Mouse (Mus musculus) gastrocnemius, adult 8-10 months (tissue): ENCODE data around the gene Oit3. TPM values are rescaled to one million over a fixed set of nuclear protein-coding genes. Genes with fewer than 3 reads are reported as not detected.
A peak's percentile ranks its signal among the peaks of the same experiment; 100 is the strongest.

Experiments
- DNase-seq, 2 experiments: peaks; one replicate each; pipeline ENCODE4 v3.0.0; 2022; ENCODE audit warnings: low spot score in 2 of 2
- total RNA-seq, 4 experiments: library from RNA; stranded (reverse); gene quantifications; 2 replicates each; pipeline ENCODE4 v1.2.4; 2022

Gene Oit3
- total RNA-seq: not detected

DNA sequence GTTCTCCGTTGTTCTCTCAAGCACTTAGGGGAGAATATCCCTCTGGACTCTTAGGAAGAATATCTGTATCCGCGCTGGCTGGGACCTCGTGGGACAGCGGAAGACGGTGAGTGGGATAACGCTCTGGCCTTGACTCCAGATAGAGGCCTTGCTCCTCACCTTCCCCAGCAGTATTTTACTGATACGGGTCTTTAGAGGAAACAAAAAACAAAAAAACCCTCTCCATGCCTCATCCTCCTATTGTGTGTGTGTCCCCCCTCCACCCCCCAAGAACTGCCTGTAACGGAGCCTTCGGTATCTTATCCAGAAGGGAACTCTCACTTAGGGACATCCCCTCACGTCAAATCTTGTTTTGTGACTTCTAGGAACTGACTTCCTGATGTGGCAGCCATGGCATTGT lies at the start of gene Oit3:
TSS of gene Oit3 (minus strand) at position 44 of the 400 bp plus-strand sequence.
- no peak for DNase-seq

DNA sequence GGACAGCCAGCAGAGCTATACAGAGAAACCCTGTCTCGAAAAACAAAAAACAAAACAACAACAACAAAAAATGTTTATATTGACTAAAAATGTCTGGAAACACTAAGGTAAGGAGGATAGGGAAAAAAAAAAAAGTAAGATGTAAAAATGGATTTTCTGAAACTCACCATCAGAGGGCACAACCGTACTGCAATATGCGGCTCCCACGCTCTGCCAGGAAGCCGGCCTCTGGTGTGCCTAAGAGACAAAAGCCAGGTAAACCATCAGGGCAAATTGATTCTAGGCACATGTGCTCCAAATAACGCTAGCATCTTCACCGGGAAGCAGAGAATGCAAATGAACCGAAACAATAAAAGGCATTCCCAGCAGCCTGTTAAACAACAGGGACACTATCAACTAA lies 49.3 kb upstream of the Oit3 start:
- DNase-seq: no peak

DNA sequence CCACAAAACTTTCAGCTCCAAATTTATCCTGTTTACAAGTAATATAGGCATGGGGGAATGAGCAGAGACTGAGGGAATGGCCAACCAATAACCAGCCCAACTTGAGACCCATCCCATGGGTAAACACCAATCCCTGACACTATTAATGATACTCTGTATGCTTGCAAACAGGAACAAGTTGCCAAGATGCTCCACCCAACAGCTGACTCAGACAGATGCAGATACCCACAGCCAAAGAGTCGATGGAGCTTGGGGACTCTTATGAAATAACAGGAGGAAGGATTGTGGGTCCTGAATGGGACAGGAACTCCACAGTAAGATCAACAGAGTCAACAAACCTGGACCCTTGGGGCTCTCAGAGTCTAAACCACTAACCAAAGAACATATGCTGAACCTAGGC lies 47.8 kb upstream of the Oit3 start:
- peak; percentile 21 to 58 for DNase-seq

DNA sequence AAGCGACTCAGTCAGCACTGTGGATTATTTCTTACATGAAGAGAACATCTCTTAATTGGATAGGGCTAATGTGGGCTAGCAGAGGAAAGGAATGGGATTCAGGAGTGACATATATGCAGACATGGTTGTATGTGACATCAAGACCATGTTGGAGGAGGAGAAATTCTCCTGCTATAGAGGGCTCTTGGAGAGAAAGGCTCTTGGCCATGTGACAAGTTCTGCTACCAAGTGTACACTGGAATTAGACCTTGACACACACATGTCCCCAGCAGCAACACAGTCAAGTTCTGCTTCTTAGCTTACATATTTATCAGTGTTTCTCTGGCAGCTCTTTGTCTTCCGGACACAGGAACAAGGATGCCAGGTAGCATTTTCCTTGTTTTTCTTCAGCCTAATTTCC lies 45.8 kb upstream of the Oit3 start:
- DNase-seq: no peak

DNA sequence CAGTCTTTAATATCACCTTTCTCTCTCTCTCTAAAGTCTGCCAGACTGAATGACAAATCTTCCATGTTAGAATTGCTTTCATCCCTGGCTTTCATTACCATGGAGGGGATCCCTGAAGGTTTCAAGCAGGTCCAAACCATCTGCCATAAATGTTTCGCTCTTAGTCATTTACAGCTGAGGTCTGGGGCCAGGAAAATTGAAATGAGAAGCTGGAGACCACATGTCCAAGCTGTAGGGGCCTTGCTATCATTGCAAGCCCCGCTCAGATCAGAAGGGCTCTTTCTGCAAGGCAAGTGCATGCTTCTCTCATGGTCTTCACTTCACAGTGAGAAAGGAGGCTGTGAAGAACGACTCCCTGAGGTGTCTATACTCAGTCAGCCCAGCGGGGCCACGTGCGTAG lies 42.7 kb upstream of the Oit3 start:
- no peak for DNase-seq

DNA sequence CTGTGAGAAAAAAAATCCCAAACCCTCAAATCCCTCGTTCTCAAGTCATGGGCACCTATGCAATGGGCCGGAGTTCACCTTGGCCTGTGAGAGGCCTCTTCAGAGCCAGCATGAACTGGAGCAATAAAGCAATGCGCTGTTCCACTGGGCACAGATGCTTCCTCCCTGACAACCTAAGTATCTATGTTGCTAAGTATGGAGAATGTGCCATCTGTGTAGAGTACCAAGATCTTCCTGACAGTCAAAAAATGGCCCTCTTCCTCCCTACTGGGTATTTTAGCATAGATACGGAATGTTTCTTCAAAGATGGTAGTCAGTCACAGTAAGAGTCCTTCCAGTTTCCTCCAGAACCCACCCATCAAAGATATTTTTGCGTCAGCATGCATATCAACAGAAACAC lies 39.8 kb upstream of the Oit3 start:
- DNase-seq: no peak

DNA sequence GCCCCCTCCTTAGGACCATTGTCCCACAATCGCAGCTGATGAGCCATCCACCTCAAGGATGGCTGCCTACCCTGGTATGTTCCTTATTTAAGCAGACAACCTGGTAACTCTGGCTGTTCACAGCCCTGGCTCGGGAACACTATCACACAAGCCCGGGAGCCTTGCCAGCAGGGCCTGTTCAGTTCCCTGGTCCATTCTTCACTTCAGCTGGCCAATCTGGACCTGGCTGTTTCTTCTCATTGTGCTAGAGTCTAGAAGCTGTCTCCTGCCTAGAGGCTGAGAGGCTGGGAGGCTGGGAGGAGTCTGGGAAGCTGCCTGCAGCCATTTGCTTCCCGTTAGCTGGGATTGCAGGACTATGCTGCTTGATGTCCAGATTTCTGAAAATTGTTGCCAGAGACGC lies 28.9 kb upstream of the Oit3 start:
- peak; percentile 28 to 52 for DNase-seq

DNA sequence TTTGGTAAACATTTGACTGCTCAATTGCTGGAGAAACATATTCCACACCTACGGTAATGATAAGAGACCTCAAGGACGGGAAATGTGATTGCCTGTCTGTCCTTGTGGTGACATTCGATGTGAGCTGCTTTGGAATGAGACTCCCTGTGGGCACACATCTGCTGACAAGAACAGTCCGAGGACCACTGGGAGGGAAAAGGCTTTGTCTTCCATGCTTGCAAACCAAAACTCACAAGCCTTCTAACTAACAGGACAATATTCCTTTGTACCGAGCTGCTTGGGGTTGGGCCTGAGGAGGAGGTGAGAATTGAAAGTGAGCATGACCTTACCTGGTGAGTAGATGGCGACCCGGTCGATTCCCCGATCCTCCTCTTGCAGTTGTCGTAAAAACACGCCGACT lies 25.7 kb upstream of the Oit3 start:
- DNase-seq: no peak

DNA sequence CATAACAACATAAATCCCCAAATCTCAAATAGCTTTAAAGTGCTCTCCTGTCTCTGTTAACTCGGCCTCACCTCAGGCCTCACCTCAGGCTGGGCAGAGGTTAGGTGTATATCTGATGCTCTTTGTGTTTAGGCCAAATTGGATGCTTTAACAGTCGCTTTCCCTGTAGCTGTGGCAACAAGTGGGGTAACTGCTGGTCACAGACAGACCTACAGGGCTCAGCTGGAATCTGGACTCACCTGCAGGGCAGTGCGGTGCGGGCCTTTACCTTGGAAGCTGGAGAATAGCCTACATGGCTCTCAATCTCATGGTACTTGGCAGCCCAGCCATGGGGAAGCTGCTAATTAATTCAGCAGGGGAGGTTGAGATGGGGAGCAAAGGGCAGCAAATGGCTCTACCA lies 25.0 kb upstream of the Oit3 start:
- DNase-seq: no peak

DNA sequence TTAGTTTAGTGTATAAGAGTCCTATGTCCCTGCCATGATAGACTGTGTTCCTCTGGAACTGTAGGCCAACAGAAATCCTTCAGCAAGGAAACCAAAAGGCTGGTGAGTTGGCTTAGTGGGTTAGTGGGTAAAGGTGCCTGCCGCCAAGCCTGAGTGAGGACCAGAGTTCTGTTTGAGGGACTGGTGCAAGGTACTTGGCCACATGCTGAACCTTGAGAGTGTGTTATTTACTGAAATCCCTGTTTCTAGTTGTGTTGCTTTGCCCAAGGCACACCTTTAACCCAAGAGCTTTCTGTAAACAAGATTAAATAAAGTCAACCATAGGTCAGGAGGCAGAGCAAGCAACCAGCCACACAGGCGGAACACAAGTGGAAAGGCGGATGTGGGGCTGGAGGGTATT lies 24.0 kb upstream of the Oit3 start:
- no peak for DNase-seq

DNA sequence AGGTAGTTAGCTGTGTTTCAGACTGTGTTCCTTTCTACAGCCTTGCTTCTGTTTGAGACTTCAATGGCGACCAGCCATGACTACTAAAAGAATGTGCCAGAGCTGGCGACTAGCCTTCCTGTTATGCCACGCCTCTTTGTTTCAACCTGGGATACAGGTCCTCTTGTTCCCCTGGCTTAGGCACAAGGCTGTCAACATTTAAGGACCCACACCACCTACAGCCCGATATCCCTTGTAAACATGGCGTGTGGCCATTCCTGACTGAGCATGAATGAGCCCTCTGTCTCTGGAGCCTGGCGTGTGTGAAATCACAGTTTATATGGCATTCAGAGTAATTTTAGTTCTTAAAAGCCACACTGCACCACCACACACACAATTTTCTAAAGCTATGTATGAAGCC lies 20.7 kb upstream of the Oit3 start:
- no peak for DNase-seq

DNA sequence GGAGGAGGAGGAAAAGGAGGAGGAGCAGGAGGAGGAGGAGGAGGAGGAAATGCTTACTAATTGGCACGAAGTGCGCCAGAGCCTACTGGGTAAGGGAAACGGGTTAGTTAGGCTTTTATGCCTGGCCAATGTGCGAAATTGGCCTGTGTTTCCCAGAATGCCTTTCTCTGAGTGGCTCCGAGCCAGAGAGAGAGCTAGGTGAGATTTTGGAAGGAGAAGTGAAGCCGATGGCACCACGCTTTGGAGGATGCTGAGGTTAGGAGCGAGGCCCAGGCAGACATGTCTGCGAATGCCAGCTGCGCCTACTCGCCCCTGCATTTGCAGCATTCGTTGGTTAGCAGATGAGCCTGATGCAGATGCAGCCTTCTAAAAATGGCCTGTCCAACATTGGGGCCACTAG lies 18.2 kb upstream of the Oit3 start:
- DNase-seq: no peak

DNA sequence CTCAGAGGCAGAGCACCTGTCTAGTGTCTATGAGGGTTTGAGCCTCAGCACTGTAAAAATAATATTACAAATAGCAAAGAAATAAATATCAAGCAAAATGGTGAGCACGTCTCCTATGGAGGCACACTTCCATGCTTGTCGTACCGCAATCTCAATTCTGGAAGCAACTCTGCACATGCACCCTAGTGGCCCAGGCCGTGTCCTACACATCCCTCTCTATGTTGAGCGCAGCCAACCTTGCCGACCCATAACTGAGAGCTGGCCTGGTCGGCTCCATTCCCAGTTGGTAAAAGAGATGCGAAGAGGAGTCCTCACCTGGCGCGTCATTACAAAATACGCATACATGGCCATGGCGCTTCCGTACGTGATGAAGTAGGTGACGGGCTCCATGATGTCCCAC lies 13.1 kb upstream of the Oit3 start:
- no peak for DNase-seq

DNA sequence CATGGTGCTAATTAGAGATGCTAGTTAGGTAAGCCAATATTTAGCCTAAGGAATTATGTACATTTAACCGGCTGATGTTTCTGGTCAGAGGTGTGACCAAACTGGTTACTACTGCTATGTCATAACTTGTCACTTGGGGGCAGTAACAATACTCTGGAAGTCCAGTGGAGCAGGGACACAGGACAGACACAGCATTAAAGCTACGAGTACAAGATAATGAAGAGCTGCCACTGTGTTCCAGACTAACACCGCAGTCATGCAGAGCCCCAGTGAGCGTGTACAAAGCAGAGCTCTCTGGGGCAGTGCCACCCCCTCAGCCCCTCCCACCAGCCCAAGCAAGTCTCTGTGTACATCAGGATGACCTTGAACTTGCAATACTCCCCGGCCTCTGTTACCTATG lies 10.3 kb upstream of the Oit3 start:
- no peak for DNase-seq

DNA sequence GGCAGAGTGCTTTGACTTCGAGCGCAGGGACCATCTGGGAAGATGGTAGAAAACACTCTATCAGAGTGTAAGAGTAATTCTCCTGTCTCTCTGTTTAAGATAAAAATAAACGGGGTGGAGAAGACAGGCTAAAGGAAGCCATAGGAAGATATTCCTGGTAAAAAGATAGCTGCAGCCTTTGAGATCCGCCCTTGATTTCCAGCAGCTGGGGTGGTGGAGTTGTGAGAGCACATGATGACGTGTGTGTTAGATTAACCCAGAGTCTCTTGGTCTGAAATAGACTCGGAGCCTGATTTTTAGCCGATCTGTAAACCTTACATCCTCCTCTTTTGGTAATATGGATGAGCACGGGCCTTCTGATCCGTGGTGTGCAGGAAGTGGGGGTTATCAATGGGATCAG lies 6.0 kb upstream of the Oit3 start:
- DNase-seq: no peak

DNA sequence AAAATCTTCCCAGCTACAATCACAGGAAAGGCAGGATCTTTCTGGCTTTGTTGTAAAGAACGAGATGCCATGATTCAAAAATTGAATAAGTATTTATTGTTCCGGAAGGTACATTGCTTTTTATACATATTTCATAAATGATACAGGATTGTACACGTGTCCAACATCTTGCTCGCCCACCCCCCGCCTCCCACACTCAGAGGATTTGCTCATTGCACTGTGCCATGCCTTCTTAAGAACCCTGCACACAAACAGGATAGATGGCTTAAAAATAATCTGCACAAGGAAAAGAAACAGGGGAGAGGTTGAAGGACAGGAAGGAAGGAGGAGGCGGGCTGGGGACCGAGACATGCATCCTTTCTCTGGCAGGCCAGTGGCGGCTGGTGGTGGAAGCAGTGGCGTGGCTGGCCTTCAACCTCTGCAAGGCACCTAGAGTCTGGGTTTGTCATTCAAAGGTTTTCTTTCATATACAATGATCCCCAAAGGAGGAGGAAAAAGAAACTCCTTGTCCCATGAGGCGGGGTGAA lies 5.4 kb upstream of the Oit3 start:
- DNase-seq: no peak

DNA sequence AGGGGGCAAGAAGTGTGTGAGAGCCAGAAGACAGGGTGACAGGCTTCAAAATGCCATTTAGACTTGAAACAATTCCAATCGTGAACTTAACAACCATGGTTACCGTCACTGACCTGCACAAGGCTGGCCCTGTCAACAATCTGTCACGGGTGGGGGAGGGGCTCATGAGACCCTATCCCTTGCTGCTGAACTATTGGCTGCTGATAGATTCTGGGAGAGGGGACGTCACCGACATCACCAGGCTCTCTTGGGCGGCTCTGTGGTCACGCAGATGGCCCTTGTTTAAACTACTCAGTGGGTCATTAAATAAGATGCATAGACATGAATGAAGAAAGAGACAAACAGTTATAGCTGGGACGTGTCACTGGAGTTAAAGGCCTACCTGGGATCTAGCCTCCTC lies 3.1 kb upstream of the Oit3 start:
- no peak for DNase-seq

DNA sequence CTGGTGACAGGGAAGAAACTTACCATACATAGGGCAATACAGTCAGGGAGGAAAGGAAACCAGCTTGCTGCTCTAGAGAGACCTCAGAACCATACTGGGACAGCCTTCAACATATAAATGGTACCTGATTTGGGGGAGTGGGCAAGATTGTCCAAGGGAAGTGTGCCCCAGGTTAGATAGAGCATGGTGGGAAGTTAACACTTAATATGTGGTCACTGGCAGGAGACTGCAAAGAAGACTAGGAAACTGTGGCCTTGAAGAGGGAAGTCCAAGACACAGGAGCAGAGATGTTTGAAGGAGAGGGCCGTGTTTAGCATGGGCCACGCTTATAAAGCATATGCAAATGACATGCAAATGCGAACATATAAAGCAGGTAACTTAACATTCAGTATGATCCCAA lies 2.5 kb upstream of the Oit3 start:
- DNase-seq: no peak

DNA sequence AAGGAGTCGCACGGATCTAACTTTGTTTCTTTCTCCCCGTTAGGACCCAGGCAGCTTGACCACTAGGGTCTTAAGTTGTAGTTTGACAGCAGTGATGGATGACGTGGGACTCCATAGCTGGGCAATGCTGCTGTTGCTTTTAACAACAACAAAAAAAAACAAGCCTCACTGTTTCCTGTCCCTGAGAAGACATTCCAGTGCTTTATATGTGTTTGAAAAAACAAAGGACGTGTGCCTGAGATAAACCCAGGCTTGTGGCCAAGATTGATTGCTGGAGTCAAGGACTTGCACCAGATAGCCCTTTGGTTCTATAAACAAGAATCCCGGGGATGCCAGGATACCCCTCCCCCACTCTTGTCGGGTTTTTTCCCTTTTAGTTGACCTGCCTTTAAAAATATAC lies 1.6 kb upstream of the Oit3 start:
- DNase-seq: no peak

DNA sequence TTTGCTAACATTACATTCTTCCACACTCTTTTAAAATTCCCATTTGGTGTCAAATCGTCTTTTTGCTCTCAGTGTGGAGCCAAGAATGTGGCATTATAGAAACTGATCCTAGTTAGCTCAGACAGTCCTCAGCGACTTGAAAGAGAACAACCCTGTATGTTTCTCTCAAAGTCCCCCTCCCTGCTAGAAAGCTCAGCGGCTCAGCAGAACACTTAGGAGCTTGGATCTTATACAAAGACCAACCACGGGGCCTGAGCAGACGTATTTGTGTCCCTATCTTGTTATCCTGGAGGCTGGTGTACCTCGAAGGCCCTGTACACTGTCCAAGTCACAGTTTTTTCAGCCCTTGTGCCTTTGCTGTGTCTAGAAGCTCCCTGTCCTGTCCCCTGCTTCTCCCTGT lies 1.4 kb downstream of the Oit3 start:
- no peak for DNase-seq

DNA sequence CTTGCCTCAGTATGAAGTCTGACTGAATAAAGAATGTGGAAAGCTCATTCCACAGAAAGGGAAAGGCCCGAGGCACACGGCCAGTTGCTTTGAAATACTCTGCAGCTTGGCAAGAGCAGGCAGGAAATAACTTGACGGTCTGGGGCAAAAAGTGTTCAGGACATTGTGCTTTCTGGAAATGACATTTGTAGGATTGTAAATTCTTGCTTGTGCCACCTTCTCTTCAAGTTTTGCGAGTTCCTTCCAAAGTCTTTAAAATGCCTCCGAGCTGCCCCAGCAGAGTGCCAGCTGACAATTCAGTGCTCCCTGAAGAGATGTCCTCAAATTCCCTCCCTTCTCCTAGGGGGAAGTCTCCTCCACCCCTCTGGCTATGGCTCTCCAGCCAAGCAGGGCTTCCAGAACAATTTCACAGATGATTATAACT lies 2.1 kb downstream of the Oit3 start:
- peak; percentile 39 to 51 for DNase-seq

DNA sequence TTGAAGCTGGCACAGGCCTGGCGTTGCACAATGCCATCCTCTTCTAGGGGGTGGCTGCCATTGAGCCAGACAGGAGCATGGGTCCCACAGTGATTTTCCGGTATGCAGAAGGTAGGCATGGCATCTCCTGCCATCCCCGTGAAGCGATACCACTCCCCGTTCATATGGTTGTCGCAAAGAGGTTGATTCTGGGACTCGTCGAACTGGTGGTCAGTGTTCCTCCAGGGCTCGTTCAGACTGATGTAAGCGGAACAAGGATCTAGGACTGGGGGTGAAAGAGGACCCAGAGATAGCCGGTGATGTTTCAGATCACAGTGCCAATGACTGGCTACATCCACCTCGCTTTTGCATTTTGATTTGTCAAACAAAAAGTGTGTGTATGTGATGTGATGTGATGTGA lies 2.9 kb downstream of the Oit3 start:
- no peak for DNase-seq

DNA sequence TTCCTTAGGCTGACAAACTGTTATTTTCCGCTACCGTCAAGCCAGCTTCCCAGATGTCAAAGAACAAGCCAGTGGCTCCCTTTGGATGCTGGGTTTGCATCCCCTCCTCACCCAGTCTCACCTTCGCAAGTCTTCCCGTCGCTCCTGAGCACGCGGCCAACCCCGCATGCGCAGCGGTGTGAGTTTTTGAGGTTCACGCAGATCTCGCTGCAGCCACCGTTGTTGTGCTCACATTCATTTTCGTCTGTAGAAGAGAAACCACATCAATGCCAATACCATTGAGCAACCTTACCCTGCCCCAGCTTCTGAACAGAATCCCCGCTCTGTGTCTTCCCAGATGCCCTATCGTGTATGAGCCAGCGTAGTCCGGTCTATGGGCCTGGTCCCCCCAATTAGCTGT lies 5.8 kb downstream of the Oit3 start:
- no peak for DNase-seq

DNA sequence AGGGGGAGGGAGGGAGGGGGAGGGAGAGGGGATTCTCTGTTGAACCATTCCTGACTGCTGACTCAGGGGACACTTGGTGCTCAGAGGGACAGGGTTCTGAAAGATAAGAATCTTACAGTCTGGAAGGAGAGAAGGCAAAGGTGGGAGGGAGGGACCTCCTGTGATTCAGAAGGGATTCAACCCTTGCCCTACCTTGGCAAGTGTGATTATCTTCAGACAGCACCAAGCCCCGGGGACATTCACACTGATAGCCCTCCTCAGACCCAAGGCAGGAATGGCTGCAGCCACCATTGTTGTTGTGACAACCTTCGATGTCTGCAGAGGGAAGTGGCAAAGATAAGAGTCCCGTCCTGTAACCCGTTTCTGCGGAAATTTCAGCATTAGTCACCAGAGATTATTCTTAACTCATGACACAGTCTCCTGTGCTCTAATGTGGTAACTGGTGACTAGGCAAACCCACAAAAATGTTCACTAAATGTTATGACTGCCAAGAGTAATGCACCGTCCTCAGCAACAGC lies 10.8 kb downstream of the Oit3 start:
- no peak for DNase-seq
